Mouse (Mus musculus): ENCODE measurements around the gene Rgs3. TPM values are rescaled to one million over a fixed set of nuclear protein-coding genes. Genes with fewer than 3 reads are reported as not detected.

Rgs3 gene
- polyA plus RNA-seq, 1 experiment from 2014 or later, result 38.2 TPM

- H3K36me3 ChIP-seq (ENCODE audit: control insufficient read depth, insufficient read depth, low read length), result no peaks in the 10 kb centered on the region
- no peak overlapping the region for H3K27ac ChIP-seq (ENCODE audit: low read length)
- no peak overlapping the region for H3K4me2 ChIP-seq (replicated peaks; ENCODE audit: low read depth, low read length)
- 82% methylated on average over 4 of the region's 4 CpGs for WGBS
- H3K9ac ChIP-seq (replicated peaks; ENCODE audit: low read depth, low read length), result no peak overlapping the region
- no peaks in the 10 kb centered on the region for H3K27me3 ChIP-seq (ENCODE audit: control insufficient read depth, insufficient read depth, low read length)
- ATAC-seq (ENCODE audit: insufficient number of reproducible peaks, insufficient read depth, low FRiP score, low read depth), result no peak
- no peak overlapping the region for H3K4me3 ChIP-seq (ENCODE audit: low read depth, low read length)
- H3K9me3 ChIP-seq (ENCODE audit: control insufficient read depth, low read depth, low read length), result no peaks in the 10 kb centered on the region
- H3K4me1 ChIP-seq (ENCODE audit: control insufficient read depth, insufficient read depth, low read length), result no peaks in the 10 kb centered on the region
Measured at GRCm38 (mm10) chr4:62603607-62604006, 44.0 kb downstream of the Rgs3 start.

- ATAC-seq (ENCODE audit: insufficient number of reproducible peaks, insufficient read depth, low FRiP score, low read depth), result no peak
- Histone ChIP-seq H3K4me1 (ENCODE audit: control insufficient read depth, insufficient read depth, low read length) (no peaks in the 10 kb centered on the region), H3K4me3 (ENCODE audit: low read depth, low read length) (no peak overlapping the region), H3K27me3 (ENCODE audit: control insufficient read depth, insufficient read depth, low read length) (no peaks in the 10 kb centered on the region), H3K36me3 (ENCODE audit: control insufficient read depth, insufficient read depth, low read length) (no peaks in the 10 kb centered on the region), H3K27ac (ENCODE audit: low read length) (no peak overlapping the region), H3K9me3 (ENCODE audit: control insufficient read depth, low read depth, low read length) (no peaks in the 10 kb centered on the region), H3K9ac (replicated peaks; ENCODE audit: low read depth, low read length) (no peak overlapping the region), H3K4me2 (replicated peaks; ENCODE audit: low read depth, low read length) (no peak overlapping the region)
- WGBS, result 71% methylated on average over 4 of the region's 4 CpGs
Measured at GRCm38 (mm10) chr4:62604094-62604493, 44.4 kb downstream of the Rgs3 start.

DNA sequence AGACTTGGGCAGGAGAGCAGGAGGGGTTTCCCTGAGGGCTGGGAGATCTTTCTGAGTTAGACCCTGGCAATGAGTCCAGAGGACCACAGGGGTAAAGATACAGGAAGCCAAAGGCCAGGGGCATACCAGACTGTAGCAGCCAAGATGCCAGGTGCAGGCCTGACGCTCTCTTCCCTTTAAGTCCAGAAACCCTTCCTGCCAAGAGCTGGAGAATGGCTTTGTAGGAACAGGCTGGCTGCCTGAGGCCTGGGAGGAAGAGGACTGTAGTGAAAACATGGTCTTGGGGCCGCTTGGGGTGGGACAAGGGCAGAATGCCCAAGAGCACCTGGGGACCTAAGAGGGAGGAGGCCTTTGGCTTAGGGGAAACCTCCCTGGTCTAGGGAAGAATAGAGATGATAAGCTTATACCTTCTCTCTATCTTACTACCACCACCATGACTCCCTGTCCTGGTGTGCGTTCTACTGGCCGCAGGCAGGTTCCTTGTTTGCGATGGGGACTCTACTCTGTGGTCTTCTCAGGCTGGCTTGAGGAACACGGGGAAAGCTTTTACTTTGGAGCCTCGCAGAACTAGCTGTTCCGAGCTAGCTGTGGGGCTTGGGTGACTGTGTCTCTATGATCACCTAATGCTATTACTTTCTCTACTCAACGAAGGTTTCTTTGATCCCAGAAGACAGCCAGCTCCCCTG, 46.4 kb downstream of the Rgs3 start:
- H3K9ac ChIP-seq (replicated peaks; ENCODE audit: low read depth, low read length), result no peak overlapping the region
- 90% methylated on average over 9 of the region's 9 CpGs for WGBS

GRCm38 (mm10) chr4:62606542-62606882, 46.9 kb downstream of the Rgs3 start:
- no peak overlapping the region for H3K4me2 ChIP-seq (replicated peaks; ENCODE audit: low read depth, low read length)
- H3K9ac ChIP-seq (replicated peaks; ENCODE audit: low read depth, low read length), result no peak overlapping the region
- H3K4me3 ChIP-seq (ENCODE audit: low read depth, low read length), result no peak overlapping the region
- ATAC-seq (ENCODE audit: insufficient number of reproducible peaks, insufficient read depth, low FRiP score, low read depth), result no peak
- H3K27me3 ChIP-seq (ENCODE audit: control insufficient read depth, insufficient read depth, low read length), result no peaks in the 10 kb centered on the region
- H3K9me3 ChIP-seq (ENCODE audit: control insufficient read depth, low read depth, low read length), result no peaks in the 10 kb centered on the region
- peaks cover 3% of the 10 kb centered on the region; the same call in 1 of the 2 replicates for H3K4me1 ChIP-seq (ENCODE audit: control insufficient read depth, insufficient read depth, low read length)
- WGBS, result 59% methylated on average over 7 of the region's 7 CpGs
- peak overlapping the region; percentile 44; the same call in 1 of the 2 replicates for H3K27ac ChIP-seq (ENCODE audit: low read length)
- no peaks in the 10 kb centered on the region for H3K36me3 ChIP-seq (ENCODE audit: control insufficient read depth, insufficient read depth, low read length)

More for the DNA sequence above, 46.4 kb downstream of the Rgs3 start:
- no peaks in the 10 kb centered on the region for H3K27me3 ChIP-seq (ENCODE audit: control insufficient read depth, insufficient read depth, low read length)
- no peak for ATAC-seq (ENCODE audit: insufficient number of reproducible peaks, insufficient read depth, low FRiP score, low read depth)
- H3K4me3 ChIP-seq (ENCODE audit: low read depth, low read length), result no peak overlapping the region
- peaks cover 3% of the 10 kb centered on the region; the same call in 1 of the 2 replicates for H3K4me1 ChIP-seq (ENCODE audit: control insufficient read depth, insufficient read depth, low read length)
- peak overlapping the region; percentile 44; the same call in 1 of the 2 replicates for H3K27ac ChIP-seq (ENCODE audit: low read length)
- no peaks in the 10 kb centered on the region for H3K36me3 ChIP-seq (ENCODE audit: control insufficient read depth, insufficient read depth, low read length)
- no peak overlapping the region for H3K4me2 ChIP-seq (replicated peaks; ENCODE audit: low read depth, low read length)
- no peaks in the 10 kb centered on the region for H3K9me3 ChIP-seq (ENCODE audit: control insufficient read depth, low read depth, low read length)

DNA sequence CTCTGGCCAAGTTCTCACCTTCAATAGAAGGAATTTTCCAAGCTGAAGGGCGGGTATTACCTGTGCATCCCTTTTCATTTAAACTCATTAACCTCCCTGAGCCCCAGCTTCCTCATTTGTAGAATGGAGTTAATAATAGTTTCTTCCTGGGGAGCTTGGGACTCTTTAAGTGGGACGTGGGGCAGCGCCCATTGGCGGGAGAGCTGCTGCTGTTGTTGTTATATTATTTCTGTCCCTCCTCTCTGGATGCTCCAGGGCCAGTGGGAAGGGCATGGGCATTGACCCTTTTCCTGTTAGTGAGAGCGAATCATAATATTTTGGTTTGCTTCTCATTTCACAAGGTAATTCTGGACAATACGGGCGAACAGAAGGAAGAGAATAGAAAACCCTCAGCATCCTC, 47.3 kb downstream of the Rgs3 start:
- 75% methylated on average over 7 of the region's 7 CpGs for WGBS

DNA sequence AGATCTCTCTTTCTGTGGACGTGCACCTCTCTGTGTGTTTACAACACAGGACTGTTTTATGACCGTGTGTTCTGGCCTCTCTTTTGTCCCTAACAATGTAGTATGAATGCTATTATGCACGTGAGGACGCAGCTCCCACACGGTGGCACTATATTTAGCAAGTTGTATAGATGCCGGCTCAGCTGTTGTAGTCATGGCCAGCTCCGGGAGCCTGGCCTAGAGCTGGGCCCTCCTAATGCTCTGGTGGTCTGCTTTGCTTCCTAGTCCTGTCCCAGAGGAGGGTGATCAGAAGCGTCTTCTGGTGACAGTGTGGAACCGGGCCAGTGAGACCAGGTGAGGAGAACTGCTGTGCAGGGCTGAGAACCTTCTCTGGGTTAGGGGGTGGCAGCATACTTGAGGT, 47.7 kb downstream of the Rgs3 start:
- Histone ChIP-seq H3K27me3 (ENCODE audit: control insufficient read depth, insufficient read depth, low read length) (no peaks in the 10 kb centered on the region), H3K27ac (ENCODE audit: low read length) (no peak overlapping the region), H3K4me1 (ENCODE audit: control insufficient read depth, insufficient read depth, low read length) (peaks cover 3% of the 10 kb centered on the region; the same call in 1 of the 2 replicates), H3K4me2 (replicated peaks; ENCODE audit: low read depth, low read length) (no peak overlapping the region), H3K9me3 (ENCODE audit: control insufficient read depth, low read depth, low read length) (no peaks in the 10 kb centered on the region), H3K9ac (replicated peaks; ENCODE audit: low read depth, low read length) (no peak overlapping the region), H3K36me3 (ENCODE audit: control insufficient read depth, insufficient read depth, low read length) (no peaks in the 10 kb centered on the region), H3K4me3 (ENCODE audit: low read depth, low read length) (no peak overlapping the region)
- no peak for ATAC-seq (ENCODE audit: insufficient number of reproducible peaks, insufficient read depth, low FRiP score, low read depth)
- WGBS, result 47% methylated on average over 9 of the region's 9 CpGs

More for the DNA sequence above, 47.3 kb downstream of the Rgs3 start:
- Histone ChIP-seq H3K36me3 (ENCODE audit: control insufficient read depth, insufficient read depth, low read length) (no peaks in the 10 kb centered on the region), H3K9me3 (ENCODE audit: control insufficient read depth, low read depth, low read length) (no peaks in the 10 kb centered on the region), H3K4me3 (ENCODE audit: low read depth, low read length) (no peak overlapping the region), H3K27ac (ENCODE audit: low read length) (no peak overlapping the region), H3K4me2 (replicated peaks; ENCODE audit: low read depth, low read length) (no peak overlapping the region), H3K9ac (replicated peaks; ENCODE audit: low read depth, low read length) (no peak overlapping the region), H3K4me1 (ENCODE audit: control insufficient read depth, insufficient read depth, low read length) (peaks cover 3% of the 10 kb centered on the region; the same call in 1 of the 2 replicates), H3K27me3 (ENCODE audit: control insufficient read depth, insufficient read depth, low read length) (no peaks in the 10 kb centered on the region)
- no peak for ATAC-seq (ENCODE audit: insufficient number of reproducible peaks, insufficient read depth, low FRiP score, low read depth)

DNA sequence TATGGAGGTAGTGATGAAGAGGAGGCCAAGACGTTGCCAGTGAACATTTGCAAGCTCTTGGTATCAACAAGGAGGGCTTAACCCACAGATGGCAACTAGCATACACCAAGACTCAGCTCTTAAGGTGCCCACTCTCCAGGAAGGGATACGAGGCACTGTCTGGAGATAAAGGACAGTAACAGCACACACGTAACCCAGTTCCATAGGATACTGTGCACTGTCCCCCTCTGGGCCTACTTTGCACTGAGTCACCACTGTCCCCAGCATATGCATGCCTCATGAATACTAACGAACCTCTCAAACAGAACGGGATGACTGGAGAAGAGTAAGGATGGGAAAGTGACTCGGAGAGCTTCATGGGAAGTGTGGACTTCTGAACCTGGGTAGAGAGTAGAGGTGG, 48.2 kb downstream of the Rgs3 start:
- H3K27me3 ChIP-seq (ENCODE audit: control insufficient read depth, insufficient read depth, low read length), result no peaks in the 10 kb centered on the region
- H3K4me1 ChIP-seq (ENCODE audit: control insufficient read depth, insufficient read depth, low read length), result peaks cover 6% of the 10 kb centered on the region; the same call in 1 of the 2 replicates
- no peak overlapping the region for H3K9ac ChIP-seq (replicated peaks; ENCODE audit: low read depth, low read length)
- H3K4me2 ChIP-seq (replicated peaks; ENCODE audit: low read depth, low read length), result no peak overlapping the region
- ATAC-seq (ENCODE audit: insufficient number of reproducible peaks, insufficient read depth, low FRiP score, low read depth), result no peak
- 84% methylated on average over 6 of the region's 6 CpGs for WGBS
- H3K27ac ChIP-seq (ENCODE audit: low read length), result no peak overlapping the region
- no peaks in the 10 kb centered on the region for H3K36me3 ChIP-seq (ENCODE audit: control insufficient read depth, insufficient read depth, low read length)
- no peaks in the 10 kb centered on the region for H3K9me3 ChIP-seq (ENCODE audit: control insufficient read depth, low read depth, low read length)
- no peak overlapping the region for H3K4me3 ChIP-seq (ENCODE audit: low read depth, low read length)

DNA sequence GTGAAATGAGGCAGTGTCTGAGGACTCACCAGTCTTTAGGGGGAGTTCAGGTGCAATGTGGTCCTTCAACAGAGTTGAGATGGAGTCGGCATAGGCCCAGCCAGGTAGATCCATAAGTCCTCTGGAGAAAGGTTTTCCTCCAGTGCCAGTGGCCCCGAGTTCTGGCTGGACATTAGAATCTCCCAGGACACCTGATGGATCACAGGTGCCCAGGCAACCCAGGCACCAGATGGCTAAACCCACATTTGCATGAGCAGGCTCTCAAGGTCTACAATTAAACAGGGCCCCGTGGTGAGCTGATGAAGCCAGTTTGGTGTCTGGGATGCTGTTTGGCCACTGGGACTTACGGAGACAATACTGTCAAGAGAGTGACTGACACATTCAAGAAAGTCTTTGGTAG, 49.7 kb downstream of the Rgs3 start:
- H3K4me2 ChIP-seq (replicated peaks; ENCODE audit: low read depth, low read length), result no peak overlapping the region
- H3K4me1 ChIP-seq (ENCODE audit: control insufficient read depth, insufficient read depth, low read length), result peaks cover 15% of the 10 kb centered on the region

More for the DNA sequence above, 49.7 kb downstream of the Rgs3 start:
- no peaks in the 10 kb centered on the region for H3K27me3 ChIP-seq (ENCODE audit: control insufficient read depth, insufficient read depth, low read length)
- no peaks in the 10 kb centered on the region for H3K9me3 ChIP-seq (ENCODE audit: control insufficient read depth, low read depth, low read length)
- H3K36me3 ChIP-seq (ENCODE audit: control insufficient read depth, insufficient read depth, low read length), result no peaks in the 10 kb centered on the region
- no peak for ATAC-seq (ENCODE audit: insufficient number of reproducible peaks, insufficient read depth, low FRiP score, low read depth)
- H3K9ac ChIP-seq (replicated peaks; ENCODE audit: low read depth, low read length), result no peak overlapping the region
- no peak overlapping the region for H3K27ac ChIP-seq (ENCODE audit: low read length)
- WGBS, result 85% methylated on average over 4 of the region's 4 CpGs
- H3K4me3 ChIP-seq (ENCODE audit: low read depth, low read length), result no peak overlapping the region

All from stomach, embryonic 14.5 days (tissue).